Mouse (Mus musculus) erythroblast, embryonic 14.5 days (primary cell): ENCODE results near the gene Dagla. TPM values are rescaled to one million over a fixed set of nuclear protein-coding genes. Genes with fewer than 3 reads are reported as not detected.

Source experiments
- H3K27me3 ChIP-seq: 2 replicates; pipeline ENCODE4 v1.6.1; 2012; ENCODE audit warnings: inconsistent platforms; ENCODE audit not compliant: control insufficient read depth
- H3K36me3 ChIP-seq: 2 replicates; pipeline ENCODE4 v1.6.1; 2012; ENCODE audit warnings: mild to moderate bottlenecking, inconsistent platforms; ENCODE audit not compliant: control insufficient read depth
- H3K4me1 ChIP-seq: 2 replicates; pipeline ENCODE4 v1.6.1; 2012; ENCODE audit warnings: inconsistent platforms; ENCODE audit not compliant: control insufficient read depth
- H3K4me3 ChIP-seq: replicated peaks from 2 replicates; pipeline ENCODE3; 2012; ENCODE audit warnings: moderate library complexity, mild to moderate bottlenecking, inconsistent platforms
- H3K9me3 ChIP-seq: 2 replicates; pipeline ENCODE4 v1.6.1; 2012; ENCODE audit warnings: low read length, inconsistent platforms, mixed read lengths; ENCODE audit not compliant: control insufficient read depth
- GATA1 ChIP-seq: IDR thresholded peaks from 2 replicates; pipeline ENCODE4 v1.6.1; 2012; ENCODE audit warnings: low read length, inconsistent platforms, mixed read lengths
- TAL1 ChIP-seq: IDR thresholded peaks from 3 replicates; pipeline ENCODE4 v1.6.1; 2012; ENCODE audit warnings: low read length, inconsistent platforms, mixed read lengths
- polyA plus RNA-seq: library from polyadenylated mRNA; stranded (reverse); fragments of >175 nt; gene quantifications from 2 replicates; pipeline ENCODE4 v1.2.3, GENCODE M21; 2012

Gene Dagla
- polyA plus RNA-seq = 0.01 TPM in 2 replicates

- TF ChIP-seq TAL1 (no peak), GATA1 (no peak)
- Histone ChIP-seq H3K4me3 (peak within 1 kb of the TSS; percentile 47), H3K27me3 (peaks cover 26% of the 10 kb centered on the region), H3K9me3 (no peaks in the 10 kb centered on the region), H3K4me1 (peaks cover 9% of the 10 kb centered on the region), H3K36me3 (no peaks in the 10 kb centered on the region)
Observed at GRCm38 (mm10) chr19:10304810-10305544, at the start of gene Dagla. Gene Dagla (minus strand): TSS chr19:10304877.

GRCm38 (mm10) chr19:10352218-10352617, 47.5 kb upstream of the Dagla start:
- Histone ChIP-seq H3K36me3 (no peaks in the 10 kb centered on the region), H3K9me3 (no peaks in the 10 kb centered on the region)
- TF ChIP-seq TAL1 (no peak), GATA1 (no peak)

GRCm38 (mm10) chr19:10347628-10348273, 43.1 kb upstream of the Dagla start:
- TF ChIP-seq GATA1 (no peak), TAL1 (no peak)
- Histone ChIP-seq H3K4me3 (no peak overlapping the region), H3K9me3 (no peaks in the 10 kb centered on the region), H3K27me3 (peaks cover 4% of the 10 kb centered on the region; the same call in 1 of the 2 replicates), H3K4me1 (no peaks in the 10 kb centered on the region; the same call in 1 of the 2 replicates), H3K36me3 (no peaks in the 10 kb centered on the region)

More at GRCm38 (mm10) chr19:10352218-10352617, 47.5 kb upstream of the Dagla start:
- H3K4me3 ChIP-seq = no peak overlapping the region
- no peaks in the 10 kb centered on the region for H3K27me3 ChIP-seq
- no peaks in the 10 kb centered on the region for H3K4me1 ChIP-seq

GRCm38 (mm10) chr19:10345696-10346095, 41.0 kb upstream of the Dagla start:
- no peaks in the 10 kb centered on the region; the same call in 1 of the 2 replicates for H3K4me1 ChIP-seq
- H3K36me3 ChIP-seq = no peaks in the 10 kb centered on the region
- H3K9me3 ChIP-seq = no peaks in the 10 kb centered on the region
- H3K27me3 ChIP-seq = peaks cover 7% of the 10 kb centered on the region; the same call in 1 of the 2 replicates
- no peak for TF ChIP-seq TAL1
- no peak for TF ChIP-seq GATA1
- H3K4me3 ChIP-seq = no peak overlapping the region

- TF ChIP-seq GATA1 (no peak), TAL1 (no peak)
- Histone ChIP-seq H3K4me1 (no peaks in the 10 kb centered on the region; the same call in 1 of the 2 replicates), H3K36me3 (no peaks in the 10 kb centered on the region), H3K9me3 (no peaks in the 10 kb centered on the region), H3K27me3 (peaks cover 7% of the 10 kb centered on the region; the same call in 1 of the 2 replicates), H3K4me3 (no peak overlapping the region)
Observed at GRCm38 (mm10) chr19:10343866-10344265, 39.2 kb upstream of the Dagla start.

GRCm38 (mm10) chr19:10341817-10342439, 37.3 kb upstream of the Dagla start:
- H3K27me3 ChIP-seq = peaks cover 7% of the 10 kb centered on the region; the same call in 1 of the 2 replicates
- H3K36me3 ChIP-seq = no peaks in the 10 kb centered on the region
- no peaks in the 10 kb centered on the region; the same call in 1 of the 2 replicates for H3K4me1 ChIP-seq
- H3K9me3 ChIP-seq = no peaks in the 10 kb centered on the region
- TF ChIP-seq TAL1 (no peak), GATA1 (no peak)
- no peak overlapping the region for H3K4me3 ChIP-seq

- TF ChIP-seq TAL1 = no peak
- no peak for TF ChIP-seq GATA1
- H3K4me3 ChIP-seq = no peak overlapping the region
- H3K36me3 ChIP-seq = no peaks in the 10 kb centered on the region
- no peaks in the 10 kb centered on the region for H3K9me3 ChIP-seq
- H3K4me1 ChIP-seq = no peaks in the 10 kb centered on the region; the same call in 1 of the 2 replicates
- peaks cover 7% of the 10 kb centered on the region; the same call in 1 of the 2 replicates for H3K27me3 ChIP-seq
Observed at GRCm38 (mm10) chr19:10341152-10341551, 36.5 kb upstream of the Dagla start.

GRCm38 (mm10) chr19:10340661-10341060, 36.0 kb upstream of the Dagla start:
- H3K4me3 ChIP-seq = no peak overlapping the region
- peaks cover 7% of the 10 kb centered on the region; the same call in 1 of the 2 replicates for H3K27me3 ChIP-seq
- no peak for TF ChIP-seq TAL1
- H3K36me3 ChIP-seq = no peaks in the 10 kb centered on the region
- H3K4me1 ChIP-seq = no peaks in the 10 kb centered on the region; the same call in 1 of the 2 replicates
- H3K9me3 ChIP-seq = no peaks in the 10 kb centered on the region

GRCm38 (mm10) chr19:10339271-10339670, 34.6 kb upstream of the Dagla start:
- TF ChIP-seq TAL1 (no peak), GATA1 (no peak)
- H3K27me3 ChIP-seq = peaks cover 4% of the 10 kb centered on the region; the same call in 1 of the 2 replicates

More at GRCm38 (mm10) chr19:10339271-10339670, 34.6 kb upstream of the Dagla start:
- Histone ChIP-seq H3K9me3 (no peaks in the 10 kb centered on the region), H3K4me1 (no peaks in the 10 kb centered on the region), H3K4me3 (no peak overlapping the region), H3K36me3 (no peaks in the 10 kb centered on the region)
